Mouse (Mus musculus): ENCODE data around the gene Rnft1.

DNA sequence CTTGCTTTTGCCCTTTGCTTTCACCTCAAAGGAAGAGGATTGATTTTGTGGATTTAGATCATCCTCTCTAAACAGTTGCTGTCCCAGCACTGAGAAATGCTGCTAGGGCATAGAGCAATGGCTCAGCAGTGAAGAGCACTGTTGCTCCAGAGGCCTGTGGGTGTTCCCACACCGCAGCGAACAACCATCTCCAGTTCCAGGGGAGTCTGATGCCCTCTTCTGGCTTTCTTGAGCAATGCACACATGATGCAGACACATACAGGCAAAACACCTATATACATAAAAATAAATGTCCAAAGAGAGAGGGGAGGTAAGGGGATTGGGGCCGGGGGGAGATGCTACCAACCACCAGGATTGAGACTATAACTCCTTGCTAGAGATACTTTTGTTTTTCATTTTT lies 13.5 kb downstream of the Rnft1 start:
- TF ChIP-seq CTCF (IDR thresholded peaks at IDR 0.05) (peak; percentile 25), POLR2A (IDR thresholded peaks at IDR 0.05; ENCODE audit: insufficient read depth, low read depth, low read length) (no peak)

All from heart, adult 2 months (tissue).